Mouse (Mus musculus) forebrain, embryonic 14.5 days (tissue): Measurements from ENCODE around the gene Rpl26. TPM values are rescaled to one million over a fixed set of nuclear protein-coding genes. Genes with fewer than 3 reads are reported as not detected.

ENCODE experiments used
- ATAC-seq: fragments of 200-750 bp; cut with Nextera tagmentation; 2 replicates; pipeline ENCODE4 v1.8.0; 2017; ENCODE audit warnings: mild to moderate bottlenecking, moderate library complexity
- DNase-seq: peaks from one replicate; pipeline ENCODE4 v3.0.0-alpha.2; 2015; ENCODE audit warnings: low spot score
- H3K27ac ChIP-seq: fragments of 300-500 bp; sonication (generic); 2 replicates; pipeline ENCODE4 v1.5.1; 2014; ENCODE audit warnings: low read depth, mild to moderate bottlenecking, control low read depth, low read length, moderate library complexity
- H3K27me3 ChIP-seq: fragments of 300-500 bp; sonication (generic); replicated peaks from 2 replicates; pipeline ENCODE4 v1.6.1; 2014; ENCODE audit warnings: low read length, control low read depth, mixed read lengths; ENCODE audit not compliant: control insufficient read depth, insufficient read depth
- H3K36me3 ChIP-seq: fragments of 300-500 bp; sonication (generic); 2 replicates; pipeline ENCODE4 v1.6.1; 2014; ENCODE audit warnings: low read length, control low read depth; ENCODE audit not compliant: control insufficient read depth, insufficient read depth
- H3K4me1 ChIP-seq: fragments of 300-500 bp; sonication (generic); 2 replicates; pipeline ENCODE4 v1.6.1; 2014; ENCODE audit warnings: antibody characterized with exemption, low read length, control low read depth; ENCODE audit not compliant: control insufficient read depth, insufficient read depth
- H3K4me2 ChIP-seq: fragments of 300-500 bp; sonication (generic); 2 replicates; pipeline ENCODE4 v1.6.1; 2014; ENCODE audit warnings: mild to moderate bottlenecking, control low read depth, low read length
- H3K4me3 ChIP-seq: fragments of 300-500 bp; sonication (generic); 2 replicates; pipeline ENCODE4 v1.5.1; 2014; ENCODE audit warnings: low read depth, low read length, control low read depth
- H3K9ac ChIP-seq: fragments of 300-500 bp; sonication (generic); 2 replicates; pipeline ENCODE4 v1.6.1; 2014; ENCODE audit warnings: mild to moderate bottlenecking, low read length, control low read depth, moderate library complexity
- H3K9me3 ChIP-seq: fragments of 300-500 bp; sonication (generic); replicated peaks from 2 replicates; pipeline ENCODE4 v1.6.1; 2016; ENCODE audit warnings: low read length, control low read depth, mixed read lengths; ENCODE audit not compliant: control insufficient read depth
- WGBS: fragments of 180-500 bp; shearing (Covaris S2); extraction: QIAGEN DNeasy Blood & Tissue Kit; methylation state at CpG from one replicate; pipeline ENCODE4 v1.1.7; 2014; 5-methylcytosine and 5-hydroxymethylcytosine counted together
- polyA plus RNA-seq: library from polyadenylated mRNA; unstranded; fragments of >200 nt; fragmentation: Nextera tagmentation; extraction: Ambion mirVana; gene quantifications from 2 replicates; pipeline ENCODE4 v1.2.1, GENCODE M21; 2014

Gene Rpl26
- polyA plus RNA-seq, result 673 and 871 TPM in 2 replicates

DNA sequence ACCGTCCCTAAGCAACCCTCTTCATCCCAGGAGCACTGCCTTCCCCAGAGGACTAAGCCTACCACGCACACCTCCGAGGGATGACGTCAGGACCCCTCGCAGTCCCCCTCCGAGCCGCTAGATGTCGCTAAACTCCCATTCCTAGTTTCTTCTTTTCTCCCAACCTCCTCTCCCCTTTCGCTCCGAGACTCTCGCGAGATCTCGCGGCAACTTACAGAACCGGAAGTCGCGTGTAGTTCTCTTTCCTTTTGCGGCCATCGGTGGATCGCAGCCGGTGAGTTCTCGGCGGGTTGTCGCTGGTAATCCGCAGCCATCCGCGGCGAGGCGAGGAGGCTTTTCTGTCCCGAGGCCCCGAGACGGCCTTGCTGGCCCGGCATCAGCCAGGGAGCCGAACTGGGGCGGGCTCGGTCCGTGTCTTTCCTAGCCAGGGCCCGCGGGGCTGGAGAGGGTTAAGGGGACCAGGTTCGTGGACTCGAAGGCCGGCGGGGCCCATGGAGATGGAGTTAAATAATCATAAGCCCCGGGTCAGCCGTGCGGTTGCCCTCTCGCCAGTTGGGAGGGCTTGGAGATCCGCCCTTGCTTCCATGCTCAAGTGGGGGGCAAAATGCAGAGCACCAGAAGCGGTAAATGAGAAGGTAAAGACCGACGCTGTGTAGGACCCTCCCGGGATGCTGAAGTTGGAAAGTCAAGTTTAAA, at the start of gene Rpl26:
Gene Rpl26 (plus strand): TSS at position 233 of the 696 bp plus-strand sequence.
- H3K4me1 ChIP-seq, result peaks cover 5% of the 10 kb centered on the region; the same call in 1 of the 2 replicates
- H3K4me2 ChIP-seq, result peak within 1 kb of the TSS; percentile 60
- H3K9me3 ChIP-seq, result no peaks in the 10 kb centered on the region
- under 1% methylated on average over 52 of the region's 52 CpGs for WGBS
- H3K27me3 ChIP-seq, result no peaks in the 10 kb centered on the region
- H3K36me3 ChIP-seq, result peaks cover 42% of the 10 kb centered on the region
- H3K27ac ChIP-seq, result peak within 1 kb of the TSS; percentile 90
- H3K4me3 ChIP-seq, result peak within 1 kb of the TSS; percentile 66
- ATAC-seq (peak; percentile 89), DNase-seq (peak; percentile 99)
- H3K9ac ChIP-seq, result peak within 1 kb of the TSS; percentile 96

DNA sequence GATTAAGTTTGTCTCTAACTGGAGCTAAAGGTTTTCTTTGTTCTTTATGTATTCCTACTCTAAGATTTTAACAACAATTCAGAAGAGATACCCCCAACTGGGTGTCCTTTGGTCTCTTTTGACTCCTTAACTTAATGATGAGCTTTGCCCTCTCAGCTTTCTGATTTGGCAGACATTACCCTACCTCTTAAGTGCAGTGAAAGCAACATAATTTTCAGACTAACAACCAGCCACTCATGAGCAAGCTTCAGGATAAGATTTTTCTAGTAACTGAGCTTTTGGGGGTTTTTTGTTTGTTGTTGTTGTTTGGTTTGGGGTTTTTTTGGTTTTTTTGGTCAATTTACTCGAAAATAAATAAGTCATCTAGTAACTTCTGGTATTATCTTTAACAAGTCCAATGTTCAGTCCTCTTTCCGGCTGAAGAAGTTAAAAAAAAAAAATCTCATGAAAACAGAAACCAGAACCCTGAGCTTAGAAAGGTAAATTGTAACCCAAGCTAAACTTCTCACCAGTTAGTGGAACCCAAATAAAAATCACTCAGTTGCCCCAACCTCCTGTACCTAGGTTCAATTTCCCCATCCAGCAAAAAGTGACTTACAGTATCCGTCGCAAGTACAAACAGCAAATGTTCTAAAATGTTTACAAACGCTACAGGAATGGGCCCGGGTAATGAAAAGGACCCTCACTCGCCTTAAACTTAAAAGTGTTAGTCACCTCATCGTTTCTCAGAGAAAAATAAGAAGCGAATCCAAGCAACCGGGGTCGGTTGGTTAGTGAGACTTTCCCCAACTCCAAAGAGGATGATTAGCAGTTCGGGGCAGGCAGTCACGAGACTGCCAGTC, 49.5 kb upstream of the Rpl26 start:
- Histone ChIP-seq H3K36me3 (no peaks in the 10 kb centered on the region), H3K27ac (peak overlapping the region; percentile 93), H3K4me2 (peak overlapping the region; percentile 80), H3K27me3 (no peaks in the 10 kb centered on the region), H3K4me3 (peak overlapping the region; percentile 91), H3K9ac (peak overlapping the region; percentile 82), H3K9me3 (no peaks in the 10 kb centered on the region), H3K4me1 (peaks cover 16% of the 10 kb centered on the region)
- no peak for DNase-seq
- no peak for ATAC-seq
- 4% methylated on average over 13 of the region's 13 CpGs for WGBS

DNA sequence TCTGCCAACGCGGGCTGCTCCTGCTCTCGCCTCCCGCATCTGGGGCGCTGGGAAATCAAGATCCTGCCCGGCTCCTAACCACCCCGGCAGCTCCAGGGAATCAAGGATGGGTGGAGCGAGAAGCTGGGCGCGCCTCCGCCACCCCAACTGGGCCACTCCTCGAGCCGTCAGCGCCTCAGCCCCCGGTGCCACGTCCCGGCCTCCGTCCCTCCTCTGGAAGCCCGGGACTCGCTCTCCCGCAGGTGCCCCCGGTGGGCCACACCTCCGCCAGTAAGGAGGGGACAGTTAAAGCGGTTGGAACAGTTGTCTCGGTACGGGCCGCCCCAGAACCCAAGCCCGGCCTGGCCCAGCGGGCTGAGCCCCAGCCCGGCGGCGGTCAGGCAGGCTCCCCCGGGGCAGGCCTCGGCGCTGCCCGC, 48.9 kb upstream of the Rpl26 start:
- H3K36me3 ChIP-seq, result no peaks in the 10 kb centered on the region
- under 1% methylated on average over 36 of the region's 36 CpGs for WGBS
- no peaks in the 10 kb centered on the region for H3K27me3 ChIP-seq
- H3K27ac ChIP-seq, result peak overlapping the region; percentile 93
- peak overlapping the region; percentile 91 for H3K4me3 ChIP-seq
- no peak; the same call in 1 of the 2 replicates for ATAC-seq
- DNase-seq, result peak; percentile 60
- H3K4me2 ChIP-seq, result peak overlapping the region; percentile 80
- H3K4me1 ChIP-seq, result peaks cover 16% of the 10 kb centered on the region
- H3K9me3 ChIP-seq, result no peaks in the 10 kb centered on the region
- H3K9ac ChIP-seq, result peak overlapping the region; percentile 82

DNA sequence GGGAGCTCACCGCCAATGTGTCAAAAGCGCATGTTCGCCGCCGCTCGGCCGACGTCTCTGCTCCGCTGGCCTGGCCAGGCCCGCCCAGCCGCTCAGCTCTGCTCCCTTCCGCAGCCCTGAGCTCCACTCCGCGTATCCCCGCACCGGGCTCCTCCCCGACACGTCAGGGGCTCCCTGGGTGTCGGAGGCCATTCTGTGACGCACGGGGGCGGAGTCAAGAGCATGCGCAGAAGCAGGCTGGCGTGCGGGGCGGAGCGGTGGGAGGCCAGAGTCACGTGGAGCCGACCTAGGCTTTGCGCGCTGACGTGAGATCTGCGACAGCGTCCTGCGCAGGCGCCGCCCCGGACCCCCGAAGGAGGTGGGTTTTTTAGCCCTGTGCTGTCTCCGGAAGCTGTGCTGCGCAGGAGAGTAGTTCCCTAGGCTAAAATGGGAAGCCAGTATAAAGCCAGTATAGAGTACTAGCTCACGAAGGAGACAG, 48.4 kb upstream of the Rpl26 start:
- Histone ChIP-seq H3K9me3 (no peaks in the 10 kb centered on the region), H3K27ac (peak overlapping the region; percentile 93), H3K4me1 (peaks cover 16% of the 10 kb centered on the region), H3K9ac (peak overlapping the region; percentile 82), H3K4me3 (peak overlapping the region; percentile 91), H3K27me3 (no peaks in the 10 kb centered on the region), H3K4me2 (peak overlapping the region; percentile 80), H3K36me3 (no peaks in the 10 kb centered on the region)
- peak; percentile 99 for DNase-seq
- WGBS, result under 1% methylated on average over 42 of the region's 42 CpGs
- ATAC-seq, result peak; percentile 100

DNA sequence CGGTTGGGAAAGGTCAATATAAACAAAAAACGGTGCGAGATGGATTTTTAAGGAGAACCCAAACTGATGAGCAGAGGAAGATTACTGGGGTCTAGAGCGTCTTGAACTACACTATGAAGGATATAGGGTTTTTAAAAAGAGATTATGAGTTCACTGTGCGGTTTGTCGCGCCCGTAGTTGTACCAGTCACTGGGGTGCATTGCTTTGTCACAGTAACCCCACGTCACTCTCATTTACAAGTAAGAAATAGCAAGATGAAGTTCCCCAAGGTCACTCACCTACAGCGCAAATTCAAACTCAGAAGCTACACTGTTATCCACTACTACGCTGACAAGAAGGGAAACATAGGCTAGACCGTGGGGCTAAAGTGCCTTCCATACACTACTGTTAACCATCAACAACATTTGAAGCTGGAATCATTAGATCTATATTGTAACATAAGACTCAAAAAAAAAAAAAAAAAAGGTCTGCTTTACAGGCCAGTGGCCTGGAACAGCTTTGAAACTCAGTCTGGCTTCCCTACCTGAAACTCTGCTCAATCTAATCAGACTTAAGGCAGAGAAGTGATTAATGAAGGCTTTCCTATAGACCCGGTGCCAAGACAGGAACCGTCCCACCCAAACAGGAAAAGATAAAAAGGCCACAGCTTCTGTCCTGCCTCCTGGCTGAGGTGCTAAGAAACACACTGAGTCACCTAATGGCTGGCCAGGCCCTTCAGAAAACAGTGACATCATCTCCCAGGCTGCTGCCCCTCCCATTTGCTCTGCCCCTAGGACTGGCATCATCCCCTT, 47.6 kb upstream of the Rpl26 start:
- peak overlapping the region; percentile 80 for H3K4me2 ChIP-seq
- no peaks in the 10 kb centered on the region for H3K27me3 ChIP-seq
- H3K36me3 ChIP-seq, result no peaks in the 10 kb centered on the region
- H3K4me3 ChIP-seq, result peak overlapping the region; percentile 91
- peaks cover 16% of the 10 kb centered on the region for H3K4me1 ChIP-seq
- 46% methylated on average over 14 of the region's 14 CpGs for WGBS
- ATAC-seq (no peak), DNase-seq (no peak)
- H3K9ac ChIP-seq, result peak overlapping the region; percentile 62
- H3K27ac ChIP-seq, result peak overlapping the region; percentile 55; the same call in 1 of the 2 replicates
- H3K9me3 ChIP-seq, result no peaks in the 10 kb centered on the region

DNA sequence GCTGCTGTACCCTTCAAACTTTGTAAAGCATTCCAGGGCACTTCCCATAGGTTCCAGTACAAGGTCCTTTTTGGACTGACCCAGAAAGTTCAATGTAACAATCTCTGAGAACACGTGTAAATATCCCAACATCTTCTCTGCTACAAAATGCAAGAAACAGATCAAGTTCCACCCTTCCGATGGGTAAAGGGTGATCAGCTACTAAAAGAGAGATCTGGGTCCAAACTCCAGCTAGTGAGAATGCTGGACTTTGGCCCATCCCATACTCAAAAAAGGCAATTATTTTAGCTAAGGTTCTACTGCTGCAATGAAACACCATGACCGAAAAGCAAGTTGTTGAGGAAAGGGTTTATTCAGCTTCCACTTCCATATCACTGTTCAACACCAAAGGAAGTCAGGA, 46.8 kb upstream of the Rpl26 start:
- Histone ChIP-seq H3K4me1 (peaks cover 16% of the 10 kb centered on the region), H3K4me3 (no peak overlapping the region), H3K4me2 (no peak overlapping the region), H3K9me3 (no peaks in the 10 kb centered on the region), H3K27ac (no peak overlapping the region), H3K27me3 (no peaks in the 10 kb centered on the region), H3K9ac (no peak overlapping the region), H3K36me3 (no peaks in the 10 kb centered on the region)
- ATAC-seq, result no peak
- 91% methylated on average over 3 of the region's 3 CpGs for WGBS
- DNase-seq, result no peak

DNA sequence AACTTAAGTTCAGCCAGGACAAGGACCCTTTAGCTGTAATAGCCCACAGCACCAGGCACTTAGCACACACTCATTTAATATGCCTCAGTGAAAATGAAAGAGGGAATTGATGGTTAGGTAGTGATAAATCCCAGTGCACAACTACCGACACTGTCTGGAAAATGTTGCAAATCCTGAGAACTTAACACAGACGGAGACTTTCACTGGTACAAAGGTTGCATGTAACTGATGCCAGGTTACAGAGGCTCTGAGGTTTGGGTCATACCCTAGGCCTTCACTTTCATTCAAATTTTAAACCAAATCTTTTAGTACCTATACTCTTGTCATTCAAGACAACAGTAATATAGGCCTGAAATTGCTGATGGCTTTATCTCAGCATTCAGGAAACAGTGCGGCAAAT, 44.1 kb upstream of the Rpl26 start:
- DNase-seq, result no peak
- H3K27me3 ChIP-seq, result no peaks in the 10 kb centered on the region
- H3K4me2 ChIP-seq, result no peak overlapping the region
- WGBS, result 84% methylated on average over 3 of the region's 3 CpGs
- H3K9ac ChIP-seq, result no peak overlapping the region
- no peaks in the 10 kb centered on the region for H3K9me3 ChIP-seq
- H3K36me3 ChIP-seq, result no peaks in the 10 kb centered on the region
- peaks cover 5% of the 10 kb centered on the region; the same call in 1 of the 2 replicates for H3K4me1 ChIP-seq
- ATAC-seq, result no peak
- H3K4me3 ChIP-seq, result no peak overlapping the region
- H3K27ac ChIP-seq, result no peak overlapping the region

DNA sequence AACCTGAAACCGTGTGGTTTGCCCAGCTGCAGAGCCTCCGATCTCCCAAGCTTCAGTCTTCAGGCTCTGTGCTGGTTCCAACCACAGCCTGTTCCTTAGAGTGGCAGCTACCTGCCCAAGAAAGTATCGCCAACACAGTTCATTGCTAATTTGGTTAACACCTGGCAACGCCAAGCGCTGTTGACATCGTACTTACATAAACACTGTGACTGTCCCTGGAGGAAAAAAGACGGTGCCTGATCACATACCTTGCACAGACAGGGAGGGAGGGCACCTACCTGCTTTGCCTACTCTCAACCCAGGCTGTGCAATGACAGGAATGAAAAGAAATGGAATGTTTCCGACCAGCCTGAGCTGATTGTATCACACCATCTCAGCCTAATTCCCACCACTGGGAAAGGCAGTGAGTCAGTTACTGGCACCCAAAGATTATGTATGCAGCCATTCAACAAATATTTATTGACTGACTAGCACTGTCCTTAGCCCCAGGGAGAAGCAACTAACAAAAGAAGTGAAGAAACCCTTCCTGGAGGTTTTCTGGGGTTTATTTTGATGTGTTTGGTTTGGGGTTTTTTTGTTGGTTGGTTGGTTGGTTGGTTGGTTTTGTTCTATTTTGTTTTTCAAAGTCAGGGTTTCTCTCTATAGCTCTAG, 41.3 kb upstream of the Rpl26 start:
- Histone ChIP-seq H3K27me3 (no peaks in the 10 kb centered on the region), H3K9ac (no peak overlapping the region), H3K9me3 (no peaks in the 10 kb centered on the region), H3K36me3 (no peaks in the 10 kb centered on the region), H3K27ac (no peak overlapping the region), H3K4me3 (no peak overlapping the region), H3K4me1 (no peaks in the 10 kb centered on the region), H3K4me2 (no peak overlapping the region)
- ATAC-seq (no peak), DNase-seq (no peak)
- WGBS, result 87% methylated on average over 8 of the region's 8 CpGs
